Mouse (Mus musculus): Measurements from ENCODE around the gene Cd33. TPM values are rescaled to one million over a fixed set of nuclear protein-coding genes. Genes with fewer than 3 reads are reported as not detected.

Cd33 gene
- polyA plus RNA-seq, 1 experiment: 1.9 TPM

DNA sequence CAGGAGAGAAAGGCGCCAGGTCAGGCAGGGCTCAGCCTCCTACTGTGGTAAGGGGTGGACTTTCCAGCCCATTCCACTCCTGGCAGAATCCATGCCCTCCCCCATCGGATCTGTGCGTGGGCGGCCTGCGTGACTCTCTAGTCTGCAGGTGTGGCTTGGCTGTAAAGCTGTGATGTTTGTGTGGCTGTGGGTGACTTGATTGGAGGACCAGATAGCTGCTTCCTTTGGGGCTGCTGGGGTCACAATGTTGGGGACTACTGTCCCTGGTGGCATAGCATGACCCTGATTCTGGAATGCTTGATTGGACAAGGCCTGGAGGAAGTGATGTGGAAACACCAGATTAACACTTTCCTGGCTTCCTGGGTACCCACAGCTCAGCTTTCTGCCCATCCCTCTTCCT, 55.6 kb downstream of the Cd33 start:
- TF ChIP-seq POLR2A (IDR thresholded peaks at IDR 0.05; ENCODE audit: borderline replicate concordance, insufficient read depth, low read length) (no peak), CTCF (IDR thresholded peaks at IDR 0.05; ENCODE audit: borderline replicate concordance, insufficient read depth, low read depth, low read length) (no peak)
- WGBS: 7% methylated on average over 5 of the region's 5 CpGs

GRCm38 (mm10) chr7:43483236-43483635, 61.0 kb downstream of the Cd33 start:
- WGBS: 30% methylated on average over 10 of the region's 10 CpGs
- peaks cover 33% of the 10 kb centered on the region for H3K4me1 ChIP-seq (ENCODE audit: control insufficient read depth, insufficient read depth, low read length)
- TF ChIP-seq POLR2A (IDR thresholded peaks at IDR 0.05; ENCODE audit: borderline replicate concordance, insufficient read depth, low read length) (no peak), CTCF (IDR thresholded peaks at IDR 0.05; ENCODE audit: borderline replicate concordance, insufficient read depth, low read depth, low read length) (no peak)
- H3K4me3 ChIP-seq (replicated peaks; ENCODE audit: insufficient read depth, low read depth, low read length): no peak overlapping the region
- no peak overlapping the region; the same call in 1 of the 2 replicates for H3K27ac ChIP-seq (ENCODE audit: insufficient read depth, low read length)
- DNase-seq: no peak
- H3K27me3 ChIP-seq (ENCODE audit: control insufficient read depth, insufficient read depth, low read length): no peaks in the 10 kb centered on the region

More for the DNA sequence above, 55.6 kb downstream of the Cd33 start:
- peak overlapping the region; percentile 57; the same call in 1 of the 2 replicates for H3K27ac ChIP-seq (ENCODE audit: insufficient read depth, low read length)
- H3K27me3 ChIP-seq (ENCODE audit: control insufficient read depth, insufficient read depth, low read length): no peaks in the 10 kb centered on the region
- peak; percentile 50 to 59 for DNase-seq
- H3K4me3 ChIP-seq (replicated peaks; ENCODE audit: insufficient read depth, low read depth, low read length): peak overlapping the region; percentile 51
- H3K4me1 ChIP-seq (ENCODE audit: control insufficient read depth, insufficient read depth, low read length): peaks cover 8% of the 10 kb centered on the region

GRCm38 (mm10) chr7:43482090-43482716, 62.0 kb downstream of the Cd33 start:
- WGBS: 24% methylated on average over 8 of the region's 8 CpGs

GRCm38 (mm10) chr7:43481191-43481590, 63.0 kb downstream of the Cd33 start:
- Histone ChIP-seq H3K27me3 (ENCODE audit: control insufficient read depth, insufficient read depth, low read length) (no peaks in the 10 kb centered on the region), H3K4me3 (replicated peaks; ENCODE audit: insufficient read depth, low read depth, low read length) (no peak overlapping the region), H3K27ac (ENCODE audit: insufficient read depth, low read length) (no peak overlapping the region), H3K4me1 (ENCODE audit: control insufficient read depth, insufficient read depth, low read length) (peaks cover 33% of the 10 kb centered on the region)
- DNase-seq: no peak
- TF ChIP-seq CTCF (IDR thresholded peaks at IDR 0.05; ENCODE audit: borderline replicate concordance, insufficient read depth, low read depth, low read length) (no peak), POLR2A (IDR thresholded peaks at IDR 0.05; ENCODE audit: borderline replicate concordance, insufficient read depth, low read length) (no peak)
- WGBS: 52% methylated on average over 3 of the region's 3 CpGs

More at GRCm38 (mm10) chr7:43482090-43482716, 62.0 kb downstream of the Cd33 start:
- peaks cover 33% of the 10 kb centered on the region for H3K4me1 ChIP-seq (ENCODE audit: control insufficient read depth, insufficient read depth, low read length)
- no peak overlapping the region for H3K4me3 ChIP-seq (replicated peaks; ENCODE audit: insufficient read depth, low read depth, low read length)
- peak; percentile 35 to 43 for DNase-seq
- TF ChIP-seq POLR2A (IDR thresholded peaks at IDR 0.05; ENCODE audit: borderline replicate concordance, insufficient read depth, low read length): no peak
- no peak for TF ChIP-seq CTCF (IDR thresholded peaks at IDR 0.05; ENCODE audit: borderline replicate concordance, insufficient read depth, low read depth, low read length)
- H3K27ac ChIP-seq (ENCODE audit: insufficient read depth, low read length): no peak overlapping the region
- H3K27me3 ChIP-seq (ENCODE audit: control insufficient read depth, insufficient read depth, low read length): no peaks in the 10 kb centered on the region

DNA sequence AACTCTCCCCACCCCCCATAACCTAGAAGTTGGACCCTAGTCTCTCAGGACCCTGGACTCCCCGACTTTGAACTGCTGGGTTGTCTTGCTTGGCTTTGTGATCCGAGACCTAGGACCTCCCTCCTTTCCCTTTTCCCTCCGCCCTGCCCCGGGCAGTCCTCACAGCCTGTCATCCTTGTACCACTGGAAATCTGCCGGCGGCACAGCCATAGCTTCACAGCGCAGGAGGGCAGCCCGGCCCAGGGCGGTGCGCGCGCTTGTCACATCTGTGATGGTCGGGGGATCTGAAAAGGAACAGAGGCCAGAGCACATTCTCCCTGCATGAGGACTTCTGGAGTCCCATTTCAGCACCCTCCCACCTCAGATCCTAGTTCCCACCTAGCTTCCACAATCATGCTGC, 67.9 kb downstream of the Cd33 start:
- DNase-seq: no peak
- H3K4me1 ChIP-seq (ENCODE audit: control insufficient read depth, insufficient read depth, low read length): peaks cover 11% of the 10 kb centered on the region; the same call in 1 of the 2 replicates
- no peak overlapping the region for H3K27ac ChIP-seq (ENCODE audit: insufficient read depth, low read length)
- no peaks in the 10 kb centered on the region for H3K27me3 ChIP-seq (ENCODE audit: control insufficient read depth, insufficient read depth, low read length)
- 45% methylated on average over 13 of the region's 13 CpGs for WGBS
- H3K4me3 ChIP-seq (replicated peaks; ENCODE audit: insufficient read depth, low read depth, low read length): no peak overlapping the region
- TF ChIP-seq CTCF (IDR thresholded peaks at IDR 0.05; ENCODE audit: borderline replicate concordance, insufficient read depth, low read depth, low read length) (no peak), POLR2A (IDR thresholded peaks at IDR 0.05; ENCODE audit: borderline replicate concordance, insufficient read depth, low read length) (no peak)

- DNase-seq: no peak
- whole genome bisulfite sequencing: 45% methylated on average over 23 of the region's 23 CpGs
- TF ChIP-seq POLR2A (IDR thresholded peaks at IDR 0.05; ENCODE audit: borderline replicate concordance, insufficient read depth, low read length) (no peak), CTCF (IDR thresholded peaks at IDR 0.05; ENCODE audit: borderline replicate concordance, insufficient read depth, low read depth, low read length) (no peak; the same call in 1 of the 2 replicates)
- Histone ChIP-seq H3K27ac (ENCODE audit: insufficient read depth, low read length) (no peak overlapping the region), H3K4me3 (replicated peaks; ENCODE audit: insufficient read depth, low read depth, low read length) (no peak overlapping the region), H3K4me1 (ENCODE audit: control insufficient read depth, insufficient read depth, low read length) (peaks cover 4% of the 10 kb centered on the region; the same call in 1 of the 2 replicates), H3K27me3 (ENCODE audit: control insufficient read depth, insufficient read depth, low read length) (no peaks in the 10 kb centered on the region)
Measured at GRCm38 (mm10) chr7:43475706-43476105, 68.5 kb downstream of the Cd33 start.

Other genes with a start within 250 kb of the Cd33 start
- gene Zfp715, start 231.1 kb downstream of the Cd33 start, polyA plus RNA-seq (2012; rRNA removed): 17.1 and 19.5 TPM in 2 replicates
- 0.14 and 0.31 TPM in 2 replicates for gene Siglecf, start 193.1 kb downstream of the Cd33 start, polyA plus RNA-seq (2012; rRNA removed)
- 0.19 and 0.52 TPM in 2 replicates for gene Siglecg, start 136.2 kb downstream of the Cd33 start, polyA plus RNA-seq (2012; rRNA removed)
- gene Lim2, start 116.8 kb downstream of the Cd33 start, polyA plus RNA-seq (2012; rRNA removed): not detected in 2 replicates
- 0.25 and 0.27 TPM in 2 replicates for gene Nkg7, start 107.4 kb downstream of the Cd33 start, polyA plus RNA-seq (2012; rRNA removed)
- not detected in 2 replicates for gene Cldnd2, start 103.6 kb downstream of the Cd33 start, polyA plus RNA-seq (2012; rRNA removed)
- gene Etfb, start 100.3 kb downstream of the Cd33 start, polyA plus RNA-seq (2012; rRNA removed): 102 and 105 TPM in 2 replicates
- gene Gm45233, start 100.3 kb downstream of the Cd33 start, polyA plus RNA-seq (2012; rRNA removed): 0.14 and 0.88 TPM in 2 replicates
- gene Vsig10l, start 81.3 kb downstream of the Cd33 start, polyA plus RNA-seq (2012; rRNA removed): 1.9 and 2.4 TPM in 2 replicates
- gene Iglon5, start 54.4 kb downstream of the Cd33 start, polyA plus RNA-seq (2012; rRNA removed): 79.6 and 82.4 TPM in 2 replicates
- not detected in 2 replicates for gene 4931406B18Rik, start 38.5 kb downstream of the Cd33 start, polyA plus RNA-seq (2012; rRNA removed)
- gene Zfp658, start 17.8 kb upstream of the Cd33 start, polyA plus RNA-seq (2012; rRNA removed): 10.3 and 10.9 TPM in 2 replicates
- gene Zfp719, start 35.2 kb upstream of the Cd33 start, polyA plus RNA-seq (2012; rRNA removed): 11.6 and 13.2 TPM in 2 replicates
- gene Zfp819, start 62.7 kb upstream of the Cd33 start, polyA plus RNA-seq (2012; rRNA removed): 0.05 and 0.10 TPM in 2 replicates
- 0.13 TPM in 1 of 2 replicates, not detected in the other for gene Ceacam18, start 90.3 kb upstream of the Cd33 start, polyA plus RNA-seq (2012; rRNA removed)
- gene Siglece, start 115.7 kb upstream of the Cd33 start, polyA plus RNA-seq (2012; rRNA removed): 0.44 and 0.54 TPM in 2 replicates
- 9.2 and 10.0 TPM in 2 replicates for gene Ctu1, start 127.6 kb upstream of the Cd33 start, polyA plus RNA-seq (2012; rRNA removed)
- not detected in 2 replicates for gene Klk14, start 146.0 kb upstream of the Cd33 start, polyA plus RNA-seq (2012; rRNA removed)
- not detected in 2 replicates for gene Klk13, start 168.1 kb upstream of the Cd33 start, polyA plus RNA-seq (2012; rRNA removed)
- gene Klk12, start 224.5 kb upstream of the Cd33 start, polyA plus RNA-seq (2012; rRNA removed): not detected in 2 replicates
- not detected in 2 replicates for gene Klk11, start 230.2 kb upstream of the Cd33 start, polyA plus RNA-seq (2012; rRNA removed)
- gene Klk10, start 236.6 kb upstream of the Cd33 start, polyA plus RNA-seq (2012; rRNA removed): 0.20 and 0.24 TPM in 2 replicates
- 0.07 and 0.11 TPM in 2 replicates for gene Klk9, start 247.5 kb upstream of the Cd33 start, polyA plus RNA-seq (2012; rRNA removed)

All from cerebellum, adult 2 months (tissue).